Mouse (Mus musculus): ENCODE measurements around the gene Ppp1r1a.

The Ppp1r1a gene

GRCm38 (mm10) chr15:103537822-103538213 is at the start of gene Ppp1r1a:
Gene Ppp1r1a (minus strand): TSS chr15:103538003.
- peak; percentile 35 for DNase-seq

GRCm38 (mm10) chr15:103585876-103586275 is 48.1 kb upstream of the Ppp1r1a start:
- DNase-seq: no peak

- no peak for DNase-seq
Observed at GRCm38 (mm10) chr15:103564981-103565380, 27.2 kb upstream of the Ppp1r1a start, which contains the start of gene Glycam1. Gene Glycam1 (minus strand): TSS chr15:103565081.

GRCm38 (mm10) chr15:103552096-103552690 is 14.4 kb upstream of the Ppp1r1a start:
- DNase-seq: no peak

- no peak for DNase-seq
Observed at GRCm38 (mm10) chr15:103551053-103551452, 13.2 kb upstream of the Ppp1r1a start.

GRCm38 (mm10) chr15:103549475-103549874 is 11.7 kb upstream of the Ppp1r1a start:
- DNase-seq: no peak

GRCm38 (mm10) chr15:103547983-103548382 is 10.2 kb upstream of the Ppp1r1a start:
- DNase-seq: no peak

GRCm38 (mm10) chr15:103542526-103542925 is 4.7 kb upstream of the Ppp1r1a start:
- DNase-seq: no peak

GRCm38 (mm10) chr15:103540646-103541045 is 2.8 kb upstream of the Ppp1r1a start:
- no peak for DNase-seq

- DNase-seq: no peak
Observed at GRCm38 (mm10) chr15:103539259-103539658, 1.5 kb upstream of the Ppp1r1a start.

- DNase-seq: no peak
Observed at GRCm38 (mm10) chr15:103537011-103537821, 587 bp downstream of the Ppp1r1a start.

GRCm38 (mm10) chr15:103536456-103536855 is 1.3 kb downstream of the Ppp1r1a start:
- DNase-seq: no peak

GRCm38 (mm10) chr15:103535786-103536185 is 2.0 kb downstream of the Ppp1r1a start:
- no peak for DNase-seq

- DNase-seq: no peak
Observed at GRCm38 (mm10) chr15:103535030-103535429, 2.8 kb downstream of the Ppp1r1a start.

GRCm38 (mm10) chr15:103534054-103534620 is 3.7 kb downstream of the Ppp1r1a start:
- no peak for DNase-seq

GRCm38 (mm10) chr15:103530372-103530771 is 7.4 kb downstream of the Ppp1r1a start:
- DNase-seq: peak; percentile 19

- no peak for DNase-seq
Observed at GRCm38 (mm10) chr15:103523156-103523555, 14.6 kb downstream of the Ppp1r1a start.

GRCm38 (mm10) chr15:103522458-103523099 is 15.2 kb downstream of the Ppp1r1a start:
- no peak for DNase-seq

GRCm38 (mm10) chr15:103519386-103520378 is 18.1 kb downstream of the Ppp1r1a start:
- no peak for DNase-seq

- no peak for DNase-seq
Observed at GRCm38 (mm10) chr15:103518600-103519385, 19.0 kb downstream of the Ppp1r1a start.

- DNase-seq: no peak
Observed at GRCm38 (mm10) chr15:103514914-103515313, 22.9 kb downstream of the Ppp1r1a start.

All from liver (tissue).